Mouse (Mus musculus) embryo, embryonic 11 days (tissue): Measurements from ENCODE around the gene Trp53rkb.
"Not testable (repeated sequence)": the region's sequence is repeated elsewhere in the genome, so short reads cannot be mapped to it uniquely, and the experiment has no call there.

Source experiments
- DNase-seq: peaks from one replicate; pipeline ENCODE4 v3.0.0-alpha.2; 2015

The Trp53rkb gene

GRCm38 (mm10) chr2:166792355-166792754 lies at the start of gene Trp53rkb:
Gene Trp53rkb (plus strand): TSS chr2:166792531.
- DNase-seq: peak; percentile 47

- DNase-seq: no peak
Observed at GRCm38 (mm10) chr2:166743504-166743903, 48.8 kb upstream of the Trp53rkb start.

GRCm38 (mm10) chr2:166744433-166744832 lies 47.9 kb upstream of the Trp53rkb start:
- DNase-seq: no peak

GRCm38 (mm10) chr2:166745849-166746248 lies 46.5 kb upstream of the Trp53rkb start:
- DNase-seq: no peak

GRCm38 (mm10) chr2:166746261-166746913 lies 45.9 kb upstream of the Trp53rkb start:
- not testable (repeated sequence) for DNase-seq

GRCm38 (mm10) chr2:166750620-166751191 lies 41.6 kb upstream of the Trp53rkb start:
- DNase-seq: no peak

GRCm38 (mm10) chr2:166754194-166754593 lies 38.1 kb upstream of the Trp53rkb start:
- no peak for DNase-seq

- DNase-seq: no peak
Observed at GRCm38 (mm10) chr2:166754760-166755159, 37.6 kb upstream of the Trp53rkb start.

- DNase-seq: no peak
Observed at GRCm38 (mm10) chr2:166757969-166758368, 34.4 kb upstream of the Trp53rkb start.

GRCm38 (mm10) chr2:166764051-166764450 lies 28.3 kb upstream of the Trp53rkb start:
- peak; percentile 61 for DNase-seq

- no peak for DNase-seq
Observed at GRCm38 (mm10) chr2:166767591-166767990, 24.7 kb upstream of the Trp53rkb start.

GRCm38 (mm10) chr2:166771396-166771795 lies 20.9 kb upstream of the Trp53rkb start:
- DNase-seq: no peak

- DNase-seq: no peak
Observed at GRCm38 (mm10) chr2:166773587-166773986, 18.7 kb upstream of the Trp53rkb start.

GRCm38 (mm10) chr2:166774275-166774674 lies 18.1 kb upstream of the Trp53rkb start:
- DNase-seq: no peak

GRCm38 (mm10) chr2:166775357-166775893 lies 16.9 kb upstream of the Trp53rkb start:
- no peak for DNase-seq

- no peak for DNase-seq
Observed at GRCm38 (mm10) chr2:166776272-166776671, 16.1 kb upstream of the Trp53rkb start.

GRCm38 (mm10) chr2:166779956-166780355 lies 12.4 kb upstream of the Trp53rkb start:
- DNase-seq: no peak

GRCm38 (mm10) chr2:166780980-166781578 lies 11.3 kb upstream of the Trp53rkb start:
- peak; percentile 78 for DNase-seq

GRCm38 (mm10) chr2:166784376-166784775 lies 8.0 kb upstream of the Trp53rkb start:
- no peak for DNase-seq

GRCm38 (mm10) chr2:166786353-166787004 lies 5.9 kb upstream of the Trp53rkb start:
- DNase-seq: peak; percentile 98

GRCm38 (mm10) chr2:166791738-166792137 lies 593 bp upstream of the Trp53rkb start:
- DNase-seq: no peak

GRCm38 (mm10) chr2:166793542-166794214 lies 1.3 kb downstream of the Trp53rkb start:
- DNase-seq: peak; percentile 89
